Mouse (Mus musculus): ENCODE data around the gene Tra2b. TPM values are rescaled to one million over a fixed set of nuclear protein-coding genes. Genes with fewer than 3 reads are reported as not detected.
"Not testable (repeated sequence)": the region's sequence is repeated elsewhere in the genome, so short reads cannot be mapped to it uniquely, and the experiment has no call there.

Tra2b gene
- polyA plus RNA-seq (2015; fragmentation: Nextera tagmentation; extraction: Ambion mirVana): 422 and 432 TPM in 2 replicates

DNA sequence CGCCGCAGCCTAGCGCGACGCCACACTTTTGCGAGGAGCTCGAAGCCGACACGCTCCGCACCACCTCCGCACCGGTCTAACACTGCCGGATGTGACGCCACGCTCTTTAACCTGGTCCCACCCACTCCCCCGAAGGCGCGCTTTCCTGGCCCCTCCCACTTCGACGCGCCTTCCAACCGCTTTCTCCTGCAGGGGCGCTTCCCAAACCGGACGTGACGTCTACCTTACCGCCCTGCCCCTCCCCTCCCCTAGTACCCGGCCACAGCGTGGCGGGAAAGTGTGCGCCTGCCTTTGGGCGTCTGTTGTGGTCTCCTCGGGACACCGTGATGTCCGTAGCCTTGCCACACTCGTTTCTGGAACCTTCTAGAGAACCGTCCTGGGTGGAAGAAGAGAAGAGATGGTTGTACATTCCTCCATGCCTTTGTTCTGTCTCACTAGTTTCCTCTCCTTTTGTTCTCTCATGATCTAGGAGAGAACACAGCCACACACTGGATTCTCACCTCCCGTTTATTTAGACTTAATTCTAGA lies at the start of gene Tra2b:
Gene Tra2b (minus strand): TSS at position 157 of the 528 bp plus-strand sequence.
- no peaks in the 10 kb centered on the region for H3K27me3 ChIP-seq
- H3K4me2 ChIP-seq (replicated peaks): peak within 1 kb of the TSS; percentile 83
- H3K4me3 ChIP-seq: peak within 1 kb of the TSS; percentile 96
- H3K9ac ChIP-seq: peak within 1 kb of the TSS; percentile 98
- H3K36me3 ChIP-seq: no peaks in the 10 kb centered on the region
- peaks cover 23% of the 10 kb centered on the region for H3K4me1 ChIP-seq
- H3K9me3 ChIP-seq: no peaks in the 10 kb centered on the region
- H3K27ac ChIP-seq: peak within 1 kb of the TSS; percentile 97
- WGBS: under 1% methylated on average over 36 of the region's 38 CpGs
- ATAC-seq (ENCODE audit: low FRiP score, low read depth): peak; percentile 98

DNA sequence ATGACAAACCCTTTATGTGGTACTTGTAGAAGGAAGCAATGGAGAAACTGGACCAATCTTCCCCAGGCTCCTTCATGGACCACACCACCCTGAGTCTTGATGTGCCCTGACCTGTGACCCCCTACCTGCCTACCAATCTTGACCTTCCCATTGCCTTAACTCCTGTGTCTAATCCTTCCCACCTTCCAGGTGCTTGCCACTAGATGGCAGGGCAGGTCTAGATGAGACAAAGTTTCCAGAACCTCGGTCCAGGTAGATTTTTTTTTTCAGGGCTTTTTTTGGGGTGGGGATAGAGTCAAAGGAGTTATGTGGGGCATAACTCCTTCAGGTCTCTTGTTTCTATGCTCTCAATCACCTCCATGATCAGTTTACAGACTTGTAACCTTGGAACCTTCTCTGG lies 44.8 kb upstream of the Tra2b start:
- H3K4me1 ChIP-seq: 0 out of 2 replicates have a peak, but pooled peaks cover 3% of the 10 kb centered on the region
- H3K27ac ChIP-seq: no peak overlapping the region
- no peak for ATAC-seq (ENCODE audit: low FRiP score, low read depth)
- H3K4me3 ChIP-seq: no peak overlapping the region
- H3K27me3 ChIP-seq: no peaks in the 10 kb centered on the region
- H3K4me2 ChIP-seq (replicated peaks): no peak overlapping the region
- H3K9me3 ChIP-seq: no peaks in the 10 kb centered on the region
- no peak overlapping the region for H3K9ac ChIP-seq
- whole genome bisulfite sequencing: 11% methylated on average over 1 of the region's 1 CpGs
- no peaks in the 10 kb centered on the region for H3K36me3 ChIP-seq

DNA sequence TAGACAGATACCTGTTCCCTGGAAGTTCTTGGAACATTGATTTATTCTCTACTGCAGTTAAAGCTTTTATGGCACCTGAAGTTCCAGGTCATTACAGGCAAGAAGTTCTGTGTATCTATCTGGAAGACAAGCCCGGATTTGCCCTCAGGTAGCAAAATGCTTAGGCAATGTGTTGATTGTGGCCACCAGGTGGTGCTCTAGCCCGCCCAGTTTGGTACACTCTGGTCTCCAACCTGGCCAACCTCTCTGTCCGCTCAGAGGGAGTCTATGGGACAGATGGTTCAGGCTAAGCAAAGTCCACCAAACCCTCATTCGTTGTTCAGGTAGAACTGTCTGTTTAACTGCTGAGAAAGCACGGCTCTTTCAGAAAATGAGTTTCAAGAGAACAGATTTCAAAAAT lies 36.8 kb upstream of the Tra2b start:
- H3K9me3 ChIP-seq: no peaks in the 10 kb centered on the region
- no peaks in the 10 kb centered on the region for H3K4me1 ChIP-seq
- no peak overlapping the region for H3K9ac ChIP-seq
- no peak for ATAC-seq (ENCODE audit: low FRiP score, low read depth)
- WGBS: 26% methylated on average over 5 of the region's 5 CpGs
- no peak overlapping the region for H3K27ac ChIP-seq
- H3K36me3 ChIP-seq: no peaks in the 10 kb centered on the region
- H3K4me3 ChIP-seq: no peak overlapping the region
- no peaks in the 10 kb centered on the region for H3K27me3 ChIP-seq
- no peak overlapping the region for H3K4me2 ChIP-seq (replicated peaks)

DNA sequence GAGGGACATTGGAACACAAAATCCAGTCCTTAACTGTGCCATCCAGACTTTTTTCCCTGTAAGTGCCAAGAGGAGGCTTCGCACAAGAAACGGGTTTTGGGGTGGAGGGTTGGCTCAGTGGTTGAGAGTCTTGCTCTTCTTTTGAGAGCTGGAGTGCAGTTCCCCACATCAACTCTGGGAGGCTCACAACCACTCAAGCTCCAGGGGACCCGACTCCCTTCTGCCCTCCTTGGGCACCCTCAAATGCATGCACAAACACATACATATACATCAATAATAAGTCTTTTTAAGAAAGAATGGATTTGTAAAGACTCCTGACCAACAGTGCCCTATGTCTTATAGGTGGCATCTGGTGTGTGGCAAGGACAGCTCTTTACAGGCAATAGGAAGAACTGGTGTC lies 35.6 kb upstream of the Tra2b start:
- Histone ChIP-seq H3K27ac (no peak overlapping the region), H3K4me3 (no peak overlapping the region), H3K36me3 (no peaks in the 10 kb centered on the region), H3K27me3 (no peaks in the 10 kb centered on the region), H3K9ac (no peak overlapping the region), H3K9me3 (no peaks in the 10 kb centered on the region), H3K4me2 (replicated peaks) (no peak overlapping the region), H3K4me1 (no peaks in the 10 kb centered on the region)
- ATAC-seq (ENCODE audit: low FRiP score, low read depth): no peak
- WGBS: 78% methylated on average over 3 of the region's 3 CpGs

DNA sequence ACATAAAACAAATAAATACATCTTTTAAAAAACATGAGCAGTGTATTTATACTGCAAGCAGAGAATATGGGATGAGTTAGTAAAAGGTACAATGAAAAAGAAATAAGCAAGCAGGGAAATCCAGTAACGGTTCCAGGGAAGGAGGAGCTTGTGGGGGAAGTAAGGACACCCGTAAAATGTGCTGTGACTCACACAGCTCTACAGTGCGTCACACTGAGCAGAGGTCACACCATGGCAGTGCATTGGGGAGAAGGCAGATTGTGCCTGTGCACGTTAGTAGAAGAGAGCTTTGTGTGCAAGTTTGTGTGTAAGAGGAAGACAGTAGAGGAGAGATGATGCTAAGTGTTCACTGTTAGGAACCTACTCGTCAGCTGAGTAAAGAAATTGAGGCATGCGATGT lies 31.1 kb upstream of the Tra2b start:
- Histone ChIP-seq H3K4me1 (no peaks in the 10 kb centered on the region), H3K27me3 (no peaks in the 10 kb centered on the region), H3K9ac (no peak overlapping the region), H3K9me3 (peaks cover 4% of the 10 kb centered on the region; the same call in 1 of the 2 replicates), H3K4me3 (no peak overlapping the region), H3K36me3 (no peaks in the 10 kb centered on the region), H3K27ac (no peak overlapping the region), H3K4me2 (replicated peaks) (no peak overlapping the region)
- WGBS: 74% methylated on average over 6 of the region's 6 CpGs
- no peak for ATAC-seq (ENCODE audit: low FRiP score, low read depth)

DNA sequence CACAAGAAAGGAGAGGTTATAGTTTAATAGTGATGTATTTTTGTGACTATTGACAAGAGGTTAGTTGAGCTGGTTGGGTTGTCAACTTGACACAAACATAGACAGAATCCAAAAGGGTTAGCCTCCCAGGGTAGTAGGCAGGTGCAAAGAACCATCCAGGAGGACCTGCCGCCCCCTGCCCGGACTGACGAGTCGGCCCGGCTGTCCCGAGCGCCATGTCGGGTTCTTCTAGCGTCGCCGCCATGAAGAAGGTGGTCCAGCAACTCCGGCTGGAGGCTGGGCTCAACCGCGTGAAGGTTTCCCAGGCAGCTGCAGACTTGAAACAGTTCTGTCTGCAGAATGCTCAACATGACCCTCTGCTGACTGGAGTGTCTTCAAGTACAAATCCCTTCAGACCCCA lies 29.0 kb upstream of the Tra2b start:
- not testable (repeated sequence) for H3K27ac ChIP-seq; ATAC-seq (ENCODE audit: low FRiP score, low read depth); H3K4me1 ChIP-seq; H3K27me3 ChIP-seq; H3K9ac ChIP-seq; H3K36me3 ChIP-seq; H3K4me3 ChIP-seq; H3K4me2 ChIP-seq (replicated peaks)
- peaks cover 13% of the 10 kb centered on the region; the same call in 1 of the 2 replicates for H3K9me3 ChIP-seq
- 93% methylated on average over 14 of the region's 14 CpGs for WGBS

DNA sequence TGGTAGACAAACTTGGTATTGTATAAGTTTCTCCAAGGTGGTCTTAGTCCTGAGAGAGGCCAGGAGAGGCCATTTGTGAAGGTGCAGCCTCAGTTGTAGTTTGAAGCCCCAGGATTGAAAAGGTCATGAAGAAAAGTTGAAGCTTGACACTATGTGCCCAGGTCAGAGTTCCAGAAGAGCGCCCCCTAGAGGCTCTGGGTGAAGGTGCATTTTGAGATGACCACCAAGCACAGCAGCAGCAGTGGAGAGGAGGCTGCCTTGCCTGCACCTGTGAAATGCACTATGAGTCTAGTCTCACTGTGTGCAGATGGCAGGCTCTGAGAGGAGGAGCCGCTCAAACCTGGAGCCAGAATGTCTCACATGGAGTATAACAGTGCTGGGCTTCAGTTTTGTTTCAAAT lies 27.8 kb upstream of the Tra2b start:
- ATAC-seq (ENCODE audit: low FRiP score, low read depth): no peak
- H3K36me3 ChIP-seq: no peaks in the 10 kb centered on the region
- H3K4me2 ChIP-seq (replicated peaks): no peak overlapping the region
- no peak overlapping the region for H3K9ac ChIP-seq
- WGBS: 55% methylated on average over 2 of the region's 2 CpGs
- H3K4me1 ChIP-seq: no peaks in the 10 kb centered on the region
- peaks cover 13% of the 10 kb centered on the region; the same call in 1 of the 2 replicates for H3K9me3 ChIP-seq
- H3K4me3 ChIP-seq: no peak overlapping the region
- no peaks in the 10 kb centered on the region for H3K27me3 ChIP-seq
- no peak overlapping the region for H3K27ac ChIP-seq

DNA sequence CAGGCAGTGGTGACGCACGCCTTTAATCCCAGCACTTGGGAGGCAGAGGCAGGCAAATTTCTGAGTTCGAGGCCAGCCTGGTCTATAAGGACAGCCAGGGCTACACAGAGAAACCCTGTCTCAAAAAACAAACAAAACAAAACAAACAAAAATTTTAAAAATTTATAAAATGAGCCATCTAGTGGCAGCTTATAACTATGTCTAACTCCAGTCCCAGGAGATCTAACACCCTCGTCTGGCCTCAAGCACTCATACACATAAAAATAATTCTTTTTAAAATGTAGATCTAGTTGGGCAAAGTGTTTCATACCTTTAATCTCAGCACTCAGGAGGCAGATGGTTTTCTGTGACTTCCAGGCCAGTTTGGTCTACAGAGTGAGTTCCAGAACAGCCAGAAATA lies 26.6 kb upstream of the Tra2b start:
- 90% methylated on average over 4 of the region's 4 CpGs for WGBS
- Histone ChIP-seq H3K9me3 (peaks cover 13% of the 10 kb centered on the region; the same call in 1 of the 2 replicates), H3K4me1 (no peaks in the 10 kb centered on the region), H3K27me3 (no peaks in the 10 kb centered on the region), H3K4me2 (replicated peaks) (no peak overlapping the region), H3K9ac (no peak overlapping the region), H3K4me3 (no peak overlapping the region), H3K27ac (no peak overlapping the region), H3K36me3 (no peaks in the 10 kb centered on the region)
- no peak for ATAC-seq (ENCODE audit: low FRiP score, low read depth)

DNA sequence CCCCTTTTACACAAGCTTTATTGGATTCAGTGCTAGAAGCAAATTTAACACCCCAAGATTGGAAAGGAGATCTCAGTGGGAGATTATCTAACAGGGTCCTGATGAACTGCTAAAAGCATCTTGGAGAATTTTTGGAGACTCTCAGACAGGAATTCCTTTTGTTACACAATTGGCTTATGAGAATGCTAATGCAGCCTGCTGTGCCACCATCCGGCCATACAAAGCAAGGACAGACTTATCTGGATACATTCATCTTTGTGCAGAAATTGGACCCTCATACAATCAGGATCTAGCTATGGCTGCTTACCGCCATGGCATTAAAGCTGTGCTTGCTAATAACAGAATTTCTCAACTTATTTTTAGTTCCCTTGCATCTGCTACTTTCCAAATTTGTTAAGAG lies 23.8 kb upstream of the Tra2b start:
- no peaks in the 10 kb centered on the region for H3K4me1 ChIP-seq
- no peak for ATAC-seq (ENCODE audit: low FRiP score, low read depth)
- 73% methylated on average over 2 of the region's 2 CpGs for WGBS
- no peak overlapping the region for H3K4me2 ChIP-seq (replicated peaks)
- no peaks in the 10 kb centered on the region for H3K36me3 ChIP-seq
- no peak overlapping the region for H3K27ac ChIP-seq
- no peak overlapping the region for H3K4me3 ChIP-seq
- H3K9me3 ChIP-seq: peaks cover 13% of the 10 kb centered on the region; the same call in 1 of the 2 replicates
- no peak overlapping the region for H3K9ac ChIP-seq
- H3K27me3 ChIP-seq: no peaks in the 10 kb centered on the region

DNA sequence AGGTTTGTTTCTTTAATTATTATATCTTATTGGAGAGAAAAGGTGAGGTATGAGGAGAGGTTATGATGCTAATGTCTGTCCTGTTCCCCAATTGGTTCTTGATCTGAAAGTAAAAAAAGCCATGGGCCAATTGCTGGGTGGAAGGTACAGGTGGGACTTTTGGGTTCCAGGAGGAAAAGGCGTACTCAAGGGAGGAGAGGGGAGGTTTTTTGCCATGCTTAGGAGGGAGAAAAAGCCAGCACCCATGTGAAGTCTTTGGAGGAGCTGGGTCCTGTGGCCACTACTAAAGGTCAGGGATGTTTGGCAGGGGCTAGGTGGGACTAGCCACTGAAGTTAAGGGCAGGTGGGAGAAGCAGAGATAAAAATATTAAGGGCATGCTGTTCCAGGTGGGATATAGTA lies 21.2 kb upstream of the Tra2b start:
- no peak overlapping the region for H3K9ac ChIP-seq
- 91% methylated on average over 1 of the region's 1 CpGs for WGBS
- H3K4me1 ChIP-seq: no peaks in the 10 kb centered on the region
- no peaks in the 10 kb centered on the region for H3K36me3 ChIP-seq
- peaks cover 10% of the 10 kb centered on the region; the same call in 1 of the 2 replicates for H3K9me3 ChIP-seq
- H3K27me3 ChIP-seq: no peaks in the 10 kb centered on the region
- no peak overlapping the region for H3K4me2 ChIP-seq (replicated peaks)
- ATAC-seq (ENCODE audit: low FRiP score, low read depth): no peak
- no peak overlapping the region for H3K4me3 ChIP-seq
- no peak overlapping the region for H3K27ac ChIP-seq

DNA sequence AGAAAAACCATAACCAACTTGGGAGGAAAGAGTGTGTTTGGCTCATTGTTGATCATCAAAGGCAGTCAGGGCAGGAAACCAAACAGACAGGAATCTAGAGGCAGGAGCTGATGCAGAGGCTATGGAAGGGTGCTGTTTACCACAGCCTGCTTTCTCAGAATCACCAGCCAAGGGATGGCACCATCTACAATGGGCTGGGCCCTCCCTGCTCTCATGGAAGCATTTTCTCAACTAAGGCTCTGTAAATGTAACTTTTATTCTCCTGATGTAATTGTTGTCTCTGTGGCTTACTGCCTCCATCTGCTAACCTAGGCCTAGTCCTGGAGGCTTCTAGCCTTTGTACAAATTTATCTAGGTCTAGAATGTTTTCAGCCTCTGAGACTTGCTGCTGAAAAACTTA lies 10.7 kb upstream of the Tra2b start:
- no peak for ATAC-seq (ENCODE audit: low FRiP score, low read depth)
- H3K4me1 ChIP-seq: no peaks in the 10 kb centered on the region
- H3K9ac ChIP-seq: no peak overlapping the region

DNA sequence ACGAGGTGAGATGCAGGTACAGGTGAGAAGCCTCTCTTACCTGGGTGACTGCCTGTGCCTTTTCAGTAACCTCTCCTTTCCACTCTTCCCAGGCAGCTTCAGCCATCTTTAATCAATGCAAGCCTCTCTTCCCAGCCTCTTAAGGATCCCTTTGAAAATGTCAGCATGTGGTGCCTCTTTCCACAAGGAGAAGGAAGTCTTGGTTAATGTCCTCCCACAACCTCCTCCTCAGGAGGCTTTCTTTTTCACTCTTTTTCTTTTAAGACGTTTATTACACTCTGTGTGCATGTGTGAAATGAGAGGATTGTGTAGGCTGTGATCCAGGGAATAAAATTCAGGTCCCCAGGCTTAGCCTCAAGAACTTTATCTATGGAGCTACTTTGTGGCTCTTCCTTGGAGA lies 9.3 kb upstream of the Tra2b start:
- H3K27me3 ChIP-seq: no peaks in the 10 kb centered on the region
- no peaks in the 10 kb centered on the region for H3K4me1 ChIP-seq
- no peak for ATAC-seq (ENCODE audit: low FRiP score, low read depth)
- no peaks in the 10 kb centered on the region for H3K36me3 ChIP-seq
- H3K9me3 ChIP-seq: peaks cover 12% of the 10 kb centered on the region
- no peak overlapping the region for H3K9ac ChIP-seq
- H3K27ac ChIP-seq: no peak overlapping the region
- H3K4me2 ChIP-seq (replicated peaks): no peak overlapping the region
- H3K4me3 ChIP-seq: no peak overlapping the region
- WGBS: 47% methylated on average over 2 of the region's 2 CpGs

More for the DNA sequence above, 10.7 kb upstream of the Tra2b start:
- no peak overlapping the region for H3K4me2 ChIP-seq (replicated peaks)
- H3K36me3 ChIP-seq: no peaks in the 10 kb centered on the region
- H3K9me3 ChIP-seq: peaks cover 12% of the 10 kb centered on the region
- H3K27me3 ChIP-seq: no peaks in the 10 kb centered on the region
- H3K27ac ChIP-seq: no peak overlapping the region
- H3K4me3 ChIP-seq: no peak overlapping the region

DNA sequence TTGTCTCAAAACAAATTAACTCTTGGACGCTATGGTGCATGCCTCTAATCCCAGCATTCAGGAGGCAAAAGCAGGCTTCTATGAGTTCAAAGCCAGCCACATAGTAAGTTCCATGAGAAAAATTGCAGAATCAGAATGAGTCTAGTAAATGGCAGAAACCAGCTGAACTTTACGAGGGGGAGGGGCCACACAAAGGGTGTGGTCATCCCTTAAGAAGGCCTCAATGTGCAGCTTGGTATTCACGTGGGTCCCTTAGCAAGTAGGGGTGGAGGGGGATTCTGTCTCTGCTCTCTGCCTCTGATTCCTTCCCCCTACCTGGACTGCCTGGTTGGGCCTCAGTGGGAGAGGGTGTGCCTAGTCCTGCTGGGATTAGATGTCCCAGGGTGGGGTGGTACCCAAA lies 4.7 kb upstream of the Tra2b start:
- no peak for ATAC-seq (ENCODE audit: low FRiP score, low read depth)
- H3K4me3 ChIP-seq: no peak overlapping the region
- H3K4me2 ChIP-seq (replicated peaks): no peak overlapping the region
- no peak overlapping the region for H3K27ac ChIP-seq
- no peaks in the 10 kb centered on the region for H3K36me3 ChIP-seq
- WGBS: 54% methylated on average over 3 of the region's 3 CpGs
- H3K9me3 ChIP-seq: no peaks in the 10 kb centered on the region
- no peak overlapping the region for H3K9ac ChIP-seq
- no peaks in the 10 kb centered on the region for H3K27me3 ChIP-seq
- peaks cover 6% of the 10 kb centered on the region; the same call in 1 of the 2 replicates for H3K4me1 ChIP-seq
